Mouse (Mus musculus): ENCODE data around the gene Prkn. TPM values are rescaled to one million over a fixed set of nuclear protein-coding genes. Genes with fewer than 3 reads are reported as not detected.

The Prkn gene
- total and polyA plus RNA-seq, 3 experiments: 0.86 to 5.7 (median 2.3) TPM

- peak overlapping the region; percentile 82 for H3K4me3 ChIP-seq (ENCODE audit: low read depth, low read length)
- H3K4me1 ChIP-seq (ENCODE audit: insufficient read depth, low read depth, low read length): peaks cover 14% of the 10 kb centered on the region
- H3K27me3 ChIP-seq (ENCODE audit: insufficient read depth, low read length): peaks cover 5% of the 10 kb centered on the region; the same call in 1 of the 2 replicates
- ATAC-seq (ENCODE audit: extremely low read depth, insufficient number of reproducible peaks, low FRiP score, poor library complexity, severe bottlenecking) (peak; percentile 74), DNase-seq (ENCODE audit: low spot score) (peak; percentile 26)
- TF ChIP-seq TAL1 (conservative IDR thresholded peaks at IDR 0.05; ENCODE audit: low read depth, low read length) (no peak), POLR2AphosphoS5 (IDR thresholded peaks at IDR 0.05; ENCODE audit: insufficient replicate concordance, low read depth, low read length) (no peak), GATA2 (IDR thresholded peaks at IDR 0.05; ENCODE audit: borderline replicate concordance, low read depth, low read length) (no peak), CTCF (IDR thresholded peaks at IDR 0.05; ENCODE audit: low read depth, low read length) (no peak; the same call in 1 of the 2 replicates), GATA1 (IDR thresholded peaks at IDR 0.05; ENCODE audit: borderline replicate concordance, low read length) (no peak)
- H3K36me3 ChIP-seq (replicated peaks): no peaks in the 10 kb centered on the region
- H3K9me3 ChIP-seq (replicated peaks): no peaks in the 10 kb centered on the region
Measured at GRCm38 (mm10) chr17:10840731-10841201, 582 bp downstream of the Prkn start.

- no peaks in the 10 kb centered on the region for H3K9me3 ChIP-seq (replicated peaks)
- H3K4me1 ChIP-seq (ENCODE audit: insufficient read depth, low read depth, low read length): no peaks in the 10 kb centered on the region
- TF ChIP-seq CTCF (IDR thresholded peaks at IDR 0.05; ENCODE audit: low read depth, low read length) (no peak), GATA1 (IDR thresholded peaks at IDR 0.05; ENCODE audit: borderline replicate concordance, low read length) (no peak), GATA2 (IDR thresholded peaks at IDR 0.05; ENCODE audit: borderline replicate concordance, low read depth, low read length) (no peak), POLR2AphosphoS5 (IDR thresholded peaks at IDR 0.05; ENCODE audit: insufficient replicate concordance, low read depth, low read length) (no peak), TAL1 (conservative IDR thresholded peaks at IDR 0.05; ENCODE audit: low read depth, low read length) (no peak)
- H3K36me3 ChIP-seq (replicated peaks): no peaks in the 10 kb centered on the region
- DNase-seq (ENCODE audit: low spot score): no peak
- no peak for ATAC-seq (ENCODE audit: extremely low read depth, insufficient number of reproducible peaks, low FRiP score, poor library complexity, severe bottlenecking)
- H3K4me3 ChIP-seq (ENCODE audit: low read depth, low read length): no peak overlapping the region
- H3K27me3 ChIP-seq (ENCODE audit: insufficient read depth, low read length): no peaks in the 10 kb centered on the region
Measured at GRCm38 (mm10) chr17:10854207-10854606, 14.0 kb downstream of the Prkn start.

GRCm38 (mm10) chr17:10874208-10875187 is 34.3 kb downstream of the Prkn start:
- H3K4me1 ChIP-seq (ENCODE audit: insufficient read depth, low read depth, low read length): peaks cover 6% of the 10 kb centered on the region; the same call in 1 of the 2 replicates
- DNase-seq (ENCODE audit: low spot score): peak; percentile 2
- H3K36me3 ChIP-seq (replicated peaks): no peaks in the 10 kb centered on the region
- TF ChIP-seq POLR2AphosphoS5 (IDR thresholded peaks at IDR 0.05; ENCODE audit: insufficient replicate concordance, low read depth, low read length) (no peak), TAL1 (conservative IDR thresholded peaks at IDR 0.05; ENCODE audit: low read depth, low read length) (peak; percentile 82)
- no peak overlapping the region for H3K4me3 ChIP-seq (ENCODE audit: low read depth, low read length)
- H3K27me3 ChIP-seq (ENCODE audit: insufficient read depth, low read length): no peaks in the 10 kb centered on the region
- H3K9me3 ChIP-seq (replicated peaks): no peaks in the 10 kb centered on the region
- ATAC-seq (ENCODE audit: extremely low read depth, insufficient number of reproducible peaks, low FRiP score, poor library complexity, severe bottlenecking): peak; percentile 94

- H3K27me3 ChIP-seq (ENCODE audit: insufficient read depth, low read length): no peaks in the 10 kb centered on the region
- peaks cover 6% of the 10 kb centered on the region; the same call in 1 of the 2 replicates for H3K4me1 ChIP-seq (ENCODE audit: insufficient read depth, low read depth, low read length)
- no peaks in the 10 kb centered on the region for H3K36me3 ChIP-seq (replicated peaks)
- no peak for DNase-seq (ENCODE audit: low spot score)
- no peak overlapping the region for H3K4me3 ChIP-seq (ENCODE audit: low read depth, low read length)
- TF ChIP-seq CTCF (IDR thresholded peaks at IDR 0.05; ENCODE audit: low read depth, low read length) (no peak), POLR2AphosphoS5 (IDR thresholded peaks at IDR 0.05; ENCODE audit: insufficient replicate concordance, low read depth, low read length) (no peak), GATA2 (IDR thresholded peaks at IDR 0.05; ENCODE audit: borderline replicate concordance, low read depth, low read length) (no peak), GATA1 (IDR thresholded peaks at IDR 0.05; ENCODE audit: borderline replicate concordance, low read length) (no peak), TAL1 (conservative IDR thresholded peaks at IDR 0.05; ENCODE audit: low read depth, low read length) (no peak)
- no peak for ATAC-seq (ENCODE audit: extremely low read depth, insufficient number of reproducible peaks, low FRiP score, poor library complexity, severe bottlenecking)
- H3K9me3 ChIP-seq (replicated peaks): no peaks in the 10 kb centered on the region
Measured at GRCm38 (mm10) chr17:10878986-10879385, 38.8 kb downstream of the Prkn start.

- Histone ChIP-seq H3K4me3 (ENCODE audit: low read depth, low read length) (no peak overlapping the region), H3K27me3 (ENCODE audit: insufficient read depth, low read length) (no peaks in the 10 kb centered on the region), H3K9me3 (replicated peaks) (no peaks in the 10 kb centered on the region), H3K4me1 (ENCODE audit: insufficient read depth, low read depth, low read length) (no peaks in the 10 kb centered on the region), H3K36me3 (replicated peaks) (no peaks in the 10 kb centered on the region)
- DNase-seq (ENCODE audit: low spot score): no peak
- no peak for TF ChIP-seq TAL1 (conservative IDR thresholded peaks at IDR 0.05; ENCODE audit: low read depth, low read length)
- TF ChIP-seq GATA2 (IDR thresholded peaks at IDR 0.05; ENCODE audit: borderline replicate concordance, low read depth, low read length): no peak
- no peak for TF ChIP-seq POLR2AphosphoS5 (IDR thresholded peaks at IDR 0.05; ENCODE audit: insufficient replicate concordance, low read depth, low read length)
- no peak for ATAC-seq (ENCODE audit: extremely low read depth, insufficient number of reproducible peaks, low FRiP score, poor library complexity, severe bottlenecking)
Measured at GRCm38 (mm10) chr17:10882260-10882659, 42.1 kb downstream of the Prkn start.

GRCm38 (mm10) chr17:10887924-10888323 is 47.7 kb downstream of the Prkn start:
- Histone ChIP-seq H3K9me3 (replicated peaks) (no peaks in the 10 kb centered on the region), H3K27me3 (ENCODE audit: insufficient read depth, low read length) (no peaks in the 10 kb centered on the region), H3K4me3 (ENCODE audit: low read depth, low read length) (no peak overlapping the region), H3K36me3 (replicated peaks) (no peaks in the 10 kb centered on the region), H3K4me1 (ENCODE audit: insufficient read depth, low read depth, low read length) (no peaks in the 10 kb centered on the region)
- DNase-seq (ENCODE audit: low spot score): no peak
- ATAC-seq (ENCODE audit: extremely low read depth, insufficient number of reproducible peaks, low FRiP score, poor library complexity, severe bottlenecking): no peak
- TF ChIP-seq TAL1 (conservative IDR thresholded peaks at IDR 0.05; ENCODE audit: low read depth, low read length) (no peak), CTCF (IDR thresholded peaks at IDR 0.05; ENCODE audit: low read depth, low read length) (no peak), GATA1 (IDR thresholded peaks at IDR 0.05; ENCODE audit: borderline replicate concordance, low read length) (no peak), POLR2AphosphoS5 (IDR thresholded peaks at IDR 0.05; ENCODE audit: insufficient replicate concordance, low read depth, low read length) (no peak), GATA2 (IDR thresholded peaks at IDR 0.05; ENCODE audit: borderline replicate concordance, low read depth, low read length) (no peak)

All from G1E (cell line).